Mouse (Mus musculus) activated CD4-positive, CD25-positive, alpha-beta regulatory T cell, adult 9 weeks (primary cell): ENCODE measurements around the gene Mup2. TPM values are rescaled to one million over a fixed set of nuclear protein-coding genes. Genes with fewer than 3 reads are reported as not detected.

Experiments used
- polyA plus RNA-seq: library from polyadenylated mRNA; unstranded; fragments of 100-300 nt; shearing (Covaris generic); gene quantifications from one replicate; pipeline ENCODE4 v1.2.1, GENCODE M21; 2017

Gene Mup2
- not detected for polyA plus RNA-seq

GRCm38 (mm10) chr4:60154189-60154588, at the start of gene Mup2:
Mup2 (minus strand) TSS chr4:60154289.

Other genes with a start within 250 kb of the Mup2 start
- not detected for gene Slc46a2, start 239.2 kb downstream of the Mup2 start, polyA plus RNA-seq
- not detected for gene Mup4, start 193.6 kb downstream of the Mup2 start, polyA plus RNA-seq
- not detected for gene Mup6, start 190.0 kb downstream of the Mup2 start, polyA plus RNA-seq
- gene Mup7, start 83.8 kb downstream of the Mup2 start, polyA plus RNA-seq, result not detected
- gene Mup8, start 68.3 kb upstream of the Mup2 start, polyA plus RNA-seq, result not detected